Mouse (Mus musculus) MEL-GATA-1-ER (cell line): ENCODE results near the gene Mmel1.

Experiments used
- DNase-seq: peaks from one replicate; pipeline ENCODE4 v3.0.0-alpha.2; 2012; ENCODE audit warnings: low read depth; ENCODE audit errors: extremely low read depth

The Mmel1 gene

DNA sequence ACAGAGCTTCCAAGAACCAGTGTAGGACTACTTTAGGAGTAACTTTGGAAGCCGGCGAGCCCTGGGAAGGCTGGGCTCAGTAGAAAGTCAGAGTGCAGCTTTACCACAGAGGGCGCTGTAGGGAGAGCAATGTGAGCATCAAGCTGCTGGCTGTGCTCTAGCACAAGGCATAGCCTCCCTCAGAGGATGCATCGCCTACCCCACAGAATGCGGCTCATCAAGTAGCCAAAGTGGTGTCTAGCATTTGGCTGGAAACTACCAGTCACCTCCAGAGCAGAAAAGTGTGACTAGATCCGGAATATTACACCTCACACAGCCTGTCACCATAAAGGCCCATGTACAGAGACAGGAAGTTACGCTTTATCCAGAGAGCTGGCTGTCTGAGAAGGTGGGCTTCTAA lies 66.4 kb downstream of the Mmel1 start:
- DNase-seq: no peak

GRCm38 (mm10) chr4:154936542-154937255 lies 67.3 kb downstream of the Mmel1 start:
- no peak for DNase-seq

DNA sequence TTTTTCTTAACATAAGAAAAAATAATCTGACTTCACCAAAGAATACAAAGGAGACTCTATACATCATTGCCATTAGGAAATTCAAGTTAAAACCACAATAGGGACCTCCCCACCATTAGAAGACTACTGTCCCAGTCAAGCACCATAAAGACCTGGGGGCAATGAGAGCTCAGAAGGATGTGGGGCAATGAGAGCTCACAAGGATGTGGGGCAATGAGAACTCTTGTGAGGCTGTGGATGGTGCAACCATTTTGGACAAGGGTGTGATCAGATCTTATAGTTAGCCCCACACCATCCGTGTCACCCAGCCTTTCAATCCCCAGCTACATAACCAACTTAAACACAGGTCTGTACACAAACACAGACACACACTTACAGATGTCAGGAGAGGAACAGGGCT lies 68.4 kb downstream of the Mmel1 start:
- DNase-seq: no peak

DNA sequence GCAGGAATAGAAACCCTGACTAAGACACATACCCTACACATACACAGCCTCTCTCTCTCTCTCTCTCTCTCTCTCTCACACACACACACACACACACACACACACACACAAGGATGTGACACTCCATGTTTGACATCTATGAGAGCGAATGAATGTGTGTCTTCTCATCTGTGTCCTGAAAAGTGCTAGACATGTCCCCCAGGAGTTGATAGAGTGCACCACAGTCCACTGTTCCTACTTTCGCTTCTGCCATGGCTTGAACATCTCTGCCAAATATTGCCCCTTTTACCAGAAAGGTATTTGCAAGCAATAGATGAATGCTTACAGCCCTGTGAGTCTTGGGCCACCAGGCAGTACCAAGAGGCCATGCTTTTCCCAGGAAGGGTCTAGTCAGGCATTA lies 70.8 kb downstream of the Mmel1 start:
- DNase-seq: no peak

GRCm38 (mm10) chr4:154941831-154942230 lies 72.4 kb downstream of the Mmel1 start:
- no peak for DNase-seq

- DNase-seq: no peak
These were observed 73.4 kb downstream of the Mmel1 start for GRCm38 (mm10) chr4:154942632-154943322.

DNA sequence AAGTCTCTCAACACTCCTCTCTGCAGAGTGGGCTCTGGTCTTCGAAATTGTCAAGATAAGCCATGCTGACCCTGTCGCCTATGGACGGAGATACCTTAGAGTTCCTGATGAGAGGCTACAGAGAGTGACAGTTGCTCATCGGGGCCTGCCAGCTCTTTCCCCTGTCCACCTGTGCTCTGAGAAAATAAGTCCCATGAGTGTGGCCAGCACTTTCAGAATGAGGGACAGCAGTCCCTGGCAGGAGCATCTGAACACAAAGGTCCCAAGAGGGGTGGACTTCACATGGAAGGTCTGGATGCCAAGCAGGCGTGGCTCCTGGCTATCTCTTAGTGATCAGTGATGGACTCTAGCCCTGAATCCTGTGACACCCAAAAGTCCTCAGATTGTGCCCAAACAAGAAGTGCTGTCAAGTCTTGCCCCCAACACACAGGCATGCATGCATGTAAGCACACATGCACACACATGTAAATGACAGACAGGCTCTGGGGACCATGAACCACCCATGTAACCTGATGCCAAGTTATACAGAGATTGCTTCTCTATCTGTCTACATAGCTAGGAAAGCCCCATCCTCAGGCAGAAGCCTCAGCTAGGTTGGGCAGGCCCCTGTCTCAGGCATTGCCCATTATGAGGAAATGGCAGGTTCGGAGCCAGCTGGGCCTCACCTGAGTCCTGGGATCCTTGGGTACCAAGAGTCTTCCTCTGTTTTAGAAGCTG lies 74.1 kb downstream of the Mmel1 start:
- no peak for DNase-seq

DNA sequence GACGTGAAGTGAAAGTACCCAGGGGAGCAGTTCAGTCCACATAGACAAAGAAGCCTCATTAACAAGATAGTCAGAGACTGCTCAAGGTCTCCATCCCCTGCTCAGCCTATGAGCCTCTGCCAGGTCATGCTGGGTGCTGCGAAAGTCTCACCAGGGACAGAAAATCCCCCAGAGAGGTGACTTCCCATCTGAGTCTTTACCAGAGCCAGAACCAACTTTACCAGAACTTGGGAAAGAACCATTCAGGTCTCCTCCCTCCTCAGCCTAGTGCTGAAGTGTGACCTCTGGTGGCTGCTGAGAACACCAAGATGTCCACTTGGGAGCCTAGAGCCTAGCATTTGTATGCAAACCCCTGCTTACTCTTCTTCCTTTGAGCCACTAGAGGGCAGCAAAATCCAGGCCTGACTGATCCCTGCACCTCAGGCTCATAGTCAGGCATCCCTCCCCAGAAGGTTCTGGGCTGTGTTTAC lies 74.8 kb downstream of the Mmel1 start:
- peak; percentile 85 for DNase-seq
